Mouse (Mus musculus): ENCODE measurements around the gene Psmg4. TPM values are rescaled to one million over a fixed set of nuclear protein-coding genes. Genes with fewer than 3 reads are reported as not detected.

Gene Psmg4
- 33.0 and 74.8 TPM in 2 replicates for polyA plus RNA-seq (2012; ENCODE audit: low replicate concordance)

DNA sequence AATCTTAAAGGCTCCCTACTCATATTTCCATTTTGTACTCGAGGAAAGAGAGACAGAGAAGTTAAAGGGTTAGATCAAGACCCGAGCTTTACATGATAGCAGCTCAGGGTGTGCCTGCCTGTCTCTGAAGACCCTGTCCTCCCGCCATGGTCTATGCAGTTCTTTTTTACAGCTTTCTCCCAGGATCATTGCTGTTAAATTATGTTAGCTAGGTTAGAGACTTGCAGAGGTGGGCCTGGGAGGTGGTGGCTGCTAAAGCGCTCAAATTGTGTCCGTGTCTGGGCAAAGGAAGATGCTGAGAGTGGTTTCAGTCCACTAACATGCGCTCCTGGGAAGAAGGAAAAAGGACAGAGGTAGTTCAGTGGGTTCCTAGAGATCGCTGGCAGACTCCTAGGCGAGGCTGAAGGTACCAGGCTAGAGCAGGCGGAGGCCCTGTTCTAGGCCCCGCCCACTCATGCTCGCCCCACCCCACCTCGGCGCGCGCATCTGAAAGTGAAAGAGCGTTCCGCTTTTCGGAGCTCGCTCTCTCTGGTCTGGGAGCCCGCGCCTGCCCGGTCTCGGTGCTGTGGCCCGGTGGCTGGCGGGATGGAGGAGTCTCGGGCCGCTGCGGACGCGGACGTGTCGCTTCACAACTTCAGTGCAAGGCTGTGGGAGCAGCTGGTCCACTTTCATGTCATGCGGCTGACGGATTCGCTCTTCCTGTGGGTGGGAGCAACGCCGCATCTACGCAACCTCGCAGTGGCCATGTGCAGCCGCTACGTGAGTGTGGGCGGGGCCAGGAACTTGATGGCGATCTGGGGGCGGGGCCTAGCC, at the start of gene Psmg4:
TSS of gene Psmg4 (plus strand) at position 474 of the 813 bp plus-strand sequence.

DNA sequence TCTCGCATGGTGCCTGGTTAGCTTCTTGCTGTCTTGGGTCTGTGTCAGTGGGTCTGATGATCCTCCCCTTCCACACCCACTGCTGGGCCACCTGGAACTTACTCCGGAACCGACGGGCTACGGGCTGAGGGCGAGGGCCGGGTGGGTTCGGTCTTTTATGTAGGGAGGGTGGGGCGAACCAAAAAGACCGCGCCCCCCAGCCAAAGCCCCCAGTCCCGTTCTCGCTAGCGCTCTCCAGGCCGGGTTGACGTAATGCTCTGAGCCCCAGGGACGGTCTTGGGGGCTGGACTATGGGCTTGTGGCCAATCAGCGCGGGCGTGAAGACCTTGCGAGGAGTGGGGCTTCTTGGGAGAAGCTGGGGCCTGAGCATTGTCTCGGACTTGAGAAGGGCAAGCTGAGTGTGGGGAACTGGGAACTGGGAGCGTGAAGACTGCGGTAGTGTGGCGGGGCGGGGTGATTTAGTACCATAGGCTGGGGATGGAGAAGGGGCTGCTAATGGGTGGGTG, 32.5 kb upstream of the Psmg4 start, which contains the start of gene Tubb2b:
TSS of gene Tubb2b (minus strand) at position 241 of the 506 bp plus-strand sequence.

Other genes starting within 250 kb of the Psmg4 start
- gene Nqo2, start 198.3 kb upstream of the Psmg4 start, polyA plus RNA-seq (2012; ENCODE audit: low replicate concordance), result 0.66 and 0.92 TPM in 2 replicates
- 9.0 and 9.6 TPM in 2 replicates for gene Ripk1, start 160.6 kb upstream of the Psmg4 start, polyA plus RNA-seq (2012; ENCODE audit: low replicate concordance)
- 4.1 and 6.3 TPM in 2 replicates for gene Serpinb6a, start 160.2 kb upstream of the Psmg4 start, polyA plus RNA-seq (2012; ENCODE audit: low replicate concordance)
- gene Bphl, start 125.4 kb upstream of the Psmg4 start, polyA plus RNA-seq (2012; ENCODE audit: low replicate concordance), result 6.6 and 8.3 TPM in 2 replicates
- gene Tubb2a, start 85.0 kb upstream of the Psmg4 start, polyA plus RNA-seq (2012; ENCODE audit: low replicate concordance), result 6.7 and 56.4 TPM in 2 replicates
- gene Tubb2b, start 32.5 kb upstream of the Psmg4 start, polyA plus RNA-seq (2012; ENCODE audit: low replicate concordance), result 1.1 and 2.6 TPM in 2 replicates
- 108 and 123 TPM in 2 replicates for gene Slc22a23, start 182.2 kb downstream of the Psmg4 start, polyA plus RNA-seq (2012; ENCODE audit: low replicate concordance)

Data from leukemia stem cell, adult 10-12 weeks (primary cell).